Mouse (Mus musculus) heart, adult 2 months (tissue): ENCODE data around the gene Prh1. TPM values are rescaled to one million over a fixed set of nuclear protein-coding genes. Genes with fewer than 3 reads are reported as not detected.
"Not testable (repeated sequence)": the region's sequence is repeated elsewhere in the genome, so short reads cannot be mapped to it uniquely, and the experiment has no call there.

ENCODE experiments used
- DNase-seq, 2 experiments: peaks; one replicate each; pipeline ENCODE4 v3.0.0; 2021
- H3K27ac ChIP-seq: fragments of 200-600 bp; 2 replicates; pipeline ENCODE4 v1.8.1; 2022
- H3K27me3 ChIP-seq: fragments of 200-500 bp; 2 replicates; pipeline ENCODE4 v1.6.1; 2012; ENCODE audit warnings: mild to moderate bottlenecking, low read length, inconsistent platforms, mixed read lengths; ENCODE audit not compliant: control insufficient read depth, insufficient read depth
- H3K36me3 ChIP-seq: fragments of 200-500 bp; 2 replicates; pipeline ENCODE4 v1.6.1; 2012; ENCODE audit warnings: low read length, inconsistent platforms; ENCODE audit not compliant: control insufficient read depth, insufficient read depth
- H3K4me1 ChIP-seq: fragments of 200-500 bp; 2 replicates; pipeline ENCODE4 v1.6.1; 2011; ENCODE audit warnings: low read length; ENCODE audit not compliant: control insufficient read depth, insufficient read depth
- H3K4me3 ChIP-seq: fragments of 200-600 bp; 2 replicates; pipeline ENCODE4 v1.8.1; 2022
- H3K79me2 ChIP-seq: fragments of 200-500 bp; replicated peaks from 2 replicates; pipeline ENCODE4 v1.6.1; 2012; ENCODE audit warnings: mild to moderate bottlenecking, inconsistent platforms, low read length, moderate library complexity, mixed read lengths; ENCODE audit not compliant: control insufficient read depth, insufficient read depth
- H3K9ac ChIP-seq: fragments of 200-500 bp; 2 replicates; pipeline ENCODE4 v1.6.1; 2012; ENCODE audit warnings: low read depth, mild to moderate bottlenecking, control low read depth, inconsistent platforms, low read length, mixed read lengths
- WGBS: fragments of 180-500 bp; shearing (Covaris S2); methylation state at CpG from one replicate; pipeline ENCODE4 v1.1.7; 2018; 5-methylcytosine and 5-hydroxymethylcytosine counted together
- intact Hi-C: fragments of 180-260 bp; cut with DNase I; formaldehyde crosslinking; loops from one replicate; pipeline ENCODE4 v1.15.1; 2025
- long read RNA-seq: library from polyadenylated mRNA; stranded (forward); transcript quantifications from one replicate; pipeline ENCODE4 v2.0.0, GENCODE M21; 2021
- polyA plus RNA-seq: library from polyadenylated mRNA; depleted of rRNA; stranded (reverse); fragments of >200 nt; gene quantifications from 2 replicates; pipeline ENCODE4 v1.2.3, GENCODE M21; 2012; rRNA removed
- total RNA-seq, 2 experiments: library from RNA; stranded (reverse); gene quantifications; 2 replicates each; pipeline ENCODE4 v1.2.3; 2021

Prh1 gene
- total RNA-seq (not detected), polyA plus RNA-seq (not detected in 2 replicates)
- long read RNA-seq: 0 reads

DNA sequence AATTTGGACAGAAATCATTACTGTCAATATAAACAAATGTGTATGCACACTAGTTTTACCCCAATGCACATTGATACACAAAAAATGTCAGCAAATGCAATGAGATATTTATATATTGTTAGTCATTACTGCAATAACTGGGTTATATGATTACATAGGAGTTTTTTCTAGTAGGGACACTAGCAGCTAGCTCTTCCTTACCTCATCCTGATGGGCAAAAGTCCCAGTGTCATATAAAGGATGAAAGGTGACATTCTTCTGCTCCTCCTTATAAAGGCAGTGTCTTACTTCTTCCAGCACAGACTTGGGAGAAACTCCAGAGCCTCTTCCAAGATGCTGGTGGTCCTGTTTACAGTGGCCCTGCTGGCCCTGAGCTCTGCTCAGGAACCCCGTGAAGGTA is at the start of gene Prh1:
Gene Prh1 (plus strand): TSS at position 301 of the 400 bp plus-strand sequence.
- H3K79me2 ChIP-seq, H3K4me3 ChIP-seq, H3K4me1 ChIP-seq, H3K27ac ChIP-seq, H3K9ac ChIP-seq, intact Hi-C loops, H3K27me3 ChIP-seq, H3K36me3 ChIP-seq, DNase-seq: not testable (repeated sequence)
- 52% methylated on average over 1 of the region's 1 CpGs for WGBS

DNA sequence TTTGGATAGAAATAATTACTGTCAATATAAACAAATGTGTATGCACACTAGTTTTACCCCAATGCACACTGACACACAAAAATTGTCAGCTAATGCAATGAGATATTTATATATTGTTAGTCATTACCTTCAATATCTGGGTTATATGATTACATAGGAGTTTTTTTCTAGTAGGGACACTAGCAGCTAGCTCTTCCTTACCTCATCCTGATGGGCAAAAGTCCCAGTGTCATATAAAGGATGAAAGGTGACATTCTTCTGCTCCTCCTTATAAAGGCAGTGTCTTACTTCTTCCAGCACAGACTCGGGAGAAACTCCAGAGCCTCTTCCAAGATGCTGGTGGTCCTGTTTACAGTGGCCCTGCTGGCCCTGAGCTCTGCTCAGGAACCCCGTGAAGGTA is 26.0 kb downstream of the Prh1 start, which contains the start of gene Prp2:
Gene Prp2 (plus strand): TSS at position 301 of the 400 bp plus-strand sequence.
- H3K9ac ChIP-seq, DNase-seq, H3K27ac ChIP-seq, H3K36me3 ChIP-seq, H3K27me3 ChIP-seq, H3K4me1 ChIP-seq, intact Hi-C loops, H3K4me3 ChIP-seq, H3K79me2 ChIP-seq: not testable (repeated sequence)
- 45% methylated on average over 2 of the region's 2 CpGs for WGBS

Other genes starting within 250 kb of the Prh1 start
- gene Gm8882, start 205.7 kb upstream of the Prh1 start, total RNA-seq: not detected
- gene Gm8882, start 205.7 kb upstream of the Prh1 start, polyA plus RNA-seq: not detected in 2 replicates
- gene Prp2, start 26.1 kb downstream of the Prh1 start, total RNA-seq: not detected
- not detected in 2 replicates for gene Prp2, start 26.1 kb downstream of the Prh1 start, polyA plus RNA-seq
- not detected for gene A630073D07Rik, start 81.7 kb downstream of the Prh1 start, total RNA-seq
- gene A630073D07Rik, start 81.7 kb downstream of the Prh1 start, polyA plus RNA-seq: not detected in 2 replicates
- not detected for gene Tas2r120, start 87.1 kb downstream of the Prh1 start, total RNA-seq
- not detected in 2 replicates for gene Tas2r120, start 87.1 kb downstream of the Prh1 start, polyA plus RNA-seq
- gene Tas2r121, start 131.2 kb downstream of the Prh1 start, total RNA-seq: not detected
- gene Tas2r121, start 131.2 kb downstream of the Prh1 start, polyA plus RNA-seq: not detected in 2 replicates
- not detected for gene Tas2r122, start 142.1 kb downstream of the Prh1 start, total RNA-seq
- not detected in 2 replicates for gene Tas2r122, start 142.1 kb downstream of the Prh1 start, polyA plus RNA-seq
- gene Tas2r115, start 168.2 kb downstream of the Prh1 start, total RNA-seq: not detected
- not detected in 2 replicates for gene Tas2r115, start 168.2 kb downstream of the Prh1 start, polyA plus RNA-seq
- gene Tas2r124, start 184.9 kb downstream of the Prh1 start, total RNA-seq: not detected
- gene Tas2r124, start 184.9 kb downstream of the Prh1 start, polyA plus RNA-seq: not detected in 2 replicates
- gene Tas2r102, start 192.3 kb downstream of the Prh1 start, total RNA-seq: not detected
- not detected in 2 replicates for gene Tas2r102, start 192.3 kb downstream of the Prh1 start, polyA plus RNA-seq
- gene Tas2r136, start 208.4 kb downstream of the Prh1 start, total RNA-seq: not detected
- not detected in 2 replicates for gene Tas2r136, start 208.4 kb downstream of the Prh1 start, polyA plus RNA-seq
- not detected for gene Tas2r117, start 233.0 kb downstream of the Prh1 start, total RNA-seq
- not detected in 2 replicates for gene Tas2r117, start 233.0 kb downstream of the Prh1 start, polyA plus RNA-seq